Mouse (Mus musculus) T-helper 2 cell (primary cell): Measurements from ENCODE around the gene Ttc8.

Experiments
- in situ Hi-C: fragments of 300-600 bp; cut with MboI, MseI; formaldehyde crosslinking; loops from one replicate; pipeline ENCODE4 v1.15.1; 2025; ENCODE audit warnings: high pct_unique_total_duplicates

Ttc8 gene

GRCm38 (mm10) chr12:99028665-99029064 is 108.3 kb downstream of the Ttc8 start:
- in situ Hi-C loops: no loop called here

GRCm38 (mm10) chr12:99030022-99030421 is 109.6 kb downstream of the Ttc8 start:
- in situ Hi-C loops: no loop called here
